Mouse (Mus musculus): ENCODE data around the gene Vwa2. TPM values are rescaled to one million over a fixed set of nuclear protein-coding genes. Genes with fewer than 3 reads are reported as not detected.
A peak's percentile ranks its signal among the peaks of the same experiment; 100 is the strongest.

Gene Vwa2
- 0.11 TPM in 1 of 2 replicates, not detected in the other for polyA plus RNA-seq (2014; fragmentation: Nextera tagmentation; extraction: Ambion mirVana)

GRCm38 (mm10) chr19:56873816-56874600, at the start of gene Vwa2:
Gene Vwa2, plus strand, starts transcription at chr19:56874249.
- Histone ChIP-seq H3K9ac (ENCODE audit: low read length) (peak within 1 kb of the TSS; percentile 16), H3K4me3 (ENCODE audit: control insufficient read depth in 1 of 2, insufficient read depth in 1 of 2, low read depth in 1 of 2, low read length in 2 of 2) (peak within 1 kb of the TSS; percentile 44), H3K36me3 (ENCODE audit: control insufficient read depth, insufficient read depth, low read length) (no peaks in the 10 kb centered on the region), H3K4me1 (ENCODE audit: control insufficient read depth in 2 of 2, insufficient read depth in 2 of 2, low read length in 2 of 2) (peaks cover 7 to 8% of the 10 kb centered on the region in 2 experiments; a peak in 3 of 4 replicates), H3K9me3 (ENCODE audit: control insufficient read depth, low read length) (no peaks in the 10 kb centered on the region), H3K4me2 (ENCODE audit: low read length) (peak within 1 kb of the TSS; percentile 80), H3K27ac (replicated peaks in 1 of 2; ENCODE audit: control insufficient read depth in 1 of 2, insufficient read depth in 1 of 2, low read depth in 2 of 2, low read length in 2 of 2) (no peak within 1 kb of the TSS), H3K27me3 (ENCODE audit: control insufficient read depth, insufficient read depth, low read length) (peaks cover 69% of the 10 kb centered on the region)
- no peak for ATAC-seq (ENCODE audit: insufficient number of reproducible peaks, insufficient read depth, low FRiP score, low read depth)
- 2% methylated on average over 71 of the region's 71 CpGs for whole genome bisulfite sequencing

- no peak within 1 kb of the TSS for H3K9ac ChIP-seq (ENCODE audit: low read length)
- H3K4me3 ChIP-seq (ENCODE audit: control insufficient read depth in 1 of 2, insufficient read depth in 1 of 2, low read depth in 1 of 2, low read length in 2 of 2): peak within 1 kb of the TSS; percentile 2 to 10; a peak in 2 of 4 replicates
- 0 out of 2 replicates have a peak, but pooled peaks cover 9% of the 10 kb centered on the region for H3K27me3 ChIP-seq (ENCODE audit: control insufficient read depth, insufficient read depth, low read length)
- no peaks in the 10 kb centered on the region for H3K9me3 ChIP-seq (ENCODE audit: control insufficient read depth, low read length)
- H3K36me3 ChIP-seq (ENCODE audit: control insufficient read depth, insufficient read depth, low read length): no peaks in the 10 kb centered on the region
- ATAC-seq (ENCODE audit: insufficient number of reproducible peaks, insufficient read depth, low FRiP score, low read depth): no peak
- WGBS: 46% methylated on average over 44 of the region's 44 CpGs
- H3K27ac ChIP-seq (replicated peaks in 1 of 2; ENCODE audit: control insufficient read depth in 1 of 2, insufficient read depth in 1 of 2, low read depth in 2 of 2, low read length in 2 of 2): no peak within 1 kb of the TSS
- H3K4me1 ChIP-seq (ENCODE audit: control insufficient read depth in 2 of 2, insufficient read depth in 2 of 2, low read length in 2 of 2): peaks cover 4 to 7% of the 10 kb centered on the region in 2 experiments
- H3K4me2 ChIP-seq (ENCODE audit: low read length): peak within 1 kb of the TSS; percentile 63
These were observed 47.9 kb upstream of the Vwa2 start, which contains the start of gene Tdrd1 for GRCm38 (mm10) chr19:56826047-56826631. Gene Tdrd1, plus strand, starts transcription at chr19:56826209.

GRCm38 (mm10) chr19:56828305-56828704, 45.7 kb upstream of the Vwa2 start:
- Histone ChIP-seq H3K27ac (replicated peaks in 1 of 2; ENCODE audit: control insufficient read depth in 1 of 2, insufficient read depth in 1 of 2, low read depth in 2 of 2, low read length in 2 of 2) (no peak overlapping the region), H3K36me3 (ENCODE audit: control insufficient read depth, insufficient read depth, low read length) (no peaks in the 10 kb centered on the region), H3K4me3 (ENCODE audit: control insufficient read depth in 1 of 2, insufficient read depth in 1 of 2, low read depth in 1 of 2, low read length in 2 of 2) (no peak overlapping the region), H3K9me3 (ENCODE audit: control insufficient read depth, low read length) (no peaks in the 10 kb centered on the region), H3K4me2 (ENCODE audit: low read length) (no peak overlapping the region), H3K27me3 (ENCODE audit: control insufficient read depth, insufficient read depth, low read length) (0 out of 2 replicates have a peak, but pooled peaks cover 9% of the 10 kb centered on the region), H3K9ac (ENCODE audit: low read length) (no peak overlapping the region), H3K4me1 (ENCODE audit: control insufficient read depth in 2 of 2, insufficient read depth in 2 of 2, low read length in 2 of 2) (peaks cover 0 to 3% of the 10 kb centered on the region in 2 experiments; a peak in 1 of 4 replicates)
- ATAC-seq (ENCODE audit: insufficient number of reproducible peaks, insufficient read depth, low FRiP score, low read depth): no peak
- 70% methylated on average over 11 of the region's 11 CpGs for WGBS

GRCm38 (mm10) chr19:56829267-56829666, 44.8 kb upstream of the Vwa2 start:
- WGBS: 91% methylated on average over 9 of the region's 9 CpGs
- H3K27me3 ChIP-seq (ENCODE audit: control insufficient read depth, insufficient read depth, low read length): 0 out of 2 replicates have a peak, but pooled peaks cover 9% of the 10 kb centered on the region
- no peak overlapping the region for H3K9ac ChIP-seq (ENCODE audit: low read length)
- no peak overlapping the region for H3K27ac ChIP-seq (replicated peaks in 1 of 2; ENCODE audit: control insufficient read depth in 1 of 2, insufficient read depth in 1 of 2, low read depth in 2 of 2, low read length in 2 of 2)
- peaks cover 0 to 3% of the 10 kb centered on the region in 2 experiments; a peak in 1 of 4 replicates for H3K4me1 ChIP-seq (ENCODE audit: control insufficient read depth in 2 of 2, insufficient read depth in 2 of 2, low read length in 2 of 2)
- no peaks in the 10 kb centered on the region for H3K9me3 ChIP-seq (ENCODE audit: control insufficient read depth, low read length)
- H3K4me3 ChIP-seq (ENCODE audit: control insufficient read depth in 1 of 2, insufficient read depth in 1 of 2, low read depth in 1 of 2, low read length in 2 of 2): no peak overlapping the region
- no peak for ATAC-seq (ENCODE audit: insufficient number of reproducible peaks, insufficient read depth, low FRiP score, low read depth)
- no peaks in the 10 kb centered on the region for H3K36me3 ChIP-seq (ENCODE audit: control insufficient read depth, insufficient read depth, low read length)
- no peak overlapping the region for H3K4me2 ChIP-seq (ENCODE audit: low read length)

GRCm38 (mm10) chr19:56830163-56830562, 43.9 kb upstream of the Vwa2 start:
- H3K4me3 ChIP-seq (ENCODE audit: control insufficient read depth in 1 of 2, insufficient read depth in 1 of 2, low read depth in 1 of 2, low read length in 2 of 2): no peak overlapping the region
- no peaks in the 10 kb centered on the region for H3K9me3 ChIP-seq (ENCODE audit: control insufficient read depth, low read length)
- ATAC-seq (ENCODE audit: insufficient number of reproducible peaks, insufficient read depth, low FRiP score, low read depth): no peak
- no peak overlapping the region for H3K4me2 ChIP-seq (ENCODE audit: low read length)
- H3K9ac ChIP-seq (ENCODE audit: low read length): no peak overlapping the region
- no peak overlapping the region for H3K27ac ChIP-seq (replicated peaks in 1 of 2; ENCODE audit: control insufficient read depth in 1 of 2, insufficient read depth in 1 of 2, low read depth in 2 of 2, low read length in 2 of 2)
- 0 out of 2 replicates have a peak, but pooled peaks cover 5% of the 10 kb centered on the region for H3K27me3 ChIP-seq (ENCODE audit: control insufficient read depth, insufficient read depth, low read length)
- H3K36me3 ChIP-seq (ENCODE audit: control insufficient read depth, insufficient read depth, low read length): no peaks in the 10 kb centered on the region
- 93% methylated on average over 4 of the region's 4 CpGs for WGBS
- peaks cover 0 to 3% of the 10 kb centered on the region in 2 experiments; a peak in 1 of 4 replicates for H3K4me1 ChIP-seq (ENCODE audit: control insufficient read depth in 2 of 2, insufficient read depth in 2 of 2, low read length in 2 of 2)

GRCm38 (mm10) chr19:56835340-56835739, 38.7 kb upstream of the Vwa2 start:
- Histone ChIP-seq H3K27me3 (ENCODE audit: control insufficient read depth, insufficient read depth, low read length) (no peaks in the 10 kb centered on the region), H3K9ac (ENCODE audit: low read length) (no peak overlapping the region), H3K4me1 (ENCODE audit: control insufficient read depth in 2 of 2, insufficient read depth in 2 of 2, low read length in 2 of 2) (peaks cover 2 to 8% of the 10 kb centered on the region in 2 experiments; a peak in 3 of 4 replicates), H3K36me3 (ENCODE audit: control insufficient read depth, insufficient read depth, low read length) (no peaks in the 10 kb centered on the region), H3K4me3 (ENCODE audit: control insufficient read depth in 1 of 2, insufficient read depth in 1 of 2, low read depth in 1 of 2, low read length in 2 of 2) (no peak overlapping the region), H3K4me2 (ENCODE audit: low read length) (no peak overlapping the region), H3K9me3 (ENCODE audit: control insufficient read depth, low read length) (no peaks in the 10 kb centered on the region), H3K27ac (replicated peaks in 1 of 2; ENCODE audit: control insufficient read depth in 1 of 2, insufficient read depth in 1 of 2, low read depth in 2 of 2, low read length in 2 of 2) (no peak overlapping the region)
- ATAC-seq (ENCODE audit: insufficient number of reproducible peaks, insufficient read depth, low FRiP score, low read depth): no peak
- WGBS: 74% methylated on average over 9 of the region's 9 CpGs

- peaks cover 2 to 8% of the 10 kb centered on the region in 2 experiments; a peak in 3 of 4 replicates for H3K4me1 ChIP-seq (ENCODE audit: control insufficient read depth in 2 of 2, insufficient read depth in 2 of 2, low read length in 2 of 2)
- H3K27me3 ChIP-seq (ENCODE audit: control insufficient read depth, insufficient read depth, low read length): no peaks in the 10 kb centered on the region
- no peak overlapping the region for H3K4me3 ChIP-seq (ENCODE audit: control insufficient read depth in 1 of 2, insufficient read depth in 1 of 2, low read depth in 1 of 2, low read length in 2 of 2)
- H3K36me3 ChIP-seq (ENCODE audit: control insufficient read depth, insufficient read depth, low read length): no peaks in the 10 kb centered on the region
- no peak for ATAC-seq (ENCODE audit: insufficient number of reproducible peaks, insufficient read depth, low FRiP score, low read depth)
- H3K9me3 ChIP-seq (ENCODE audit: control insufficient read depth, low read length): no peaks in the 10 kb centered on the region
- no peak overlapping the region for H3K27ac ChIP-seq (replicated peaks in 1 of 2; ENCODE audit: control insufficient read depth in 1 of 2, insufficient read depth in 1 of 2, low read depth in 2 of 2, low read length in 2 of 2)
- no peak overlapping the region for H3K9ac ChIP-seq (ENCODE audit: low read length)
- WGBS: 72% methylated on average over 17 of the region's 17 CpGs
- H3K4me2 ChIP-seq (ENCODE audit: low read length): no peak overlapping the region
These were observed 34.9 kb upstream of the Vwa2 start for GRCm38 (mm10) chr19:56838942-56839706.
